Mouse (Mus musculus): ENCODE measurements around the gene Gm11042.

Gm11042 gene

DNA sequence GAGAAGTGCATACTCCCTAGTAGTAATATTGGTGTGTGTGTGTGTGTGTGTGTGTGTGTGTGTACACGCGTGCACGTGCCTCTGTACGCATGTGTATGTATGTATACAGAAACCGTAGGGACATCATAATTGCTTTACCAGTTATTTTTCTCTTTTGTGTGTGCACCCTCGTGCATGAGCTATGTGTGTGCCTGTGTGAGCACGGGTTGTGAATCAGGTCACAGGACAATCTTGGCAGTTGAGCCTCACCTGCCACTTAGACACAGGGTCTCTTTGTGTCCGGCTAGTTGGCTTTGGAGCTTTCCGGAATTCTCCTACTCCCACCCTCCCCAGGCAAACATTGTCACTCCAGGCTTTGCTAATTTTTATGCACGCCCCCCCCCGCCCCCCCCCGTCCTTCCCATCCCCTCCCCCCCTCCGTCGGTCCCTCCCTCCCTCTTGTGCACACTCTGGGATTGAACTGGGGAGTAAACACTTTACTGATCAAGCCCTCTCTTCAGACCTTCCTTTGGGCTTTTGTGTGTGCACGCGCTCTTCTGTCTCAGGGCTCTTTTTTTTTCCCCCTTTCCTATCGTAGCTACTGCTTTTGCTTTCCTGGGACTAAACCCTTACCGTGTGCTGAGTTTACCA lies at the start of gene Gm11042:
Gene Gm11042, minus strand, starts transcription at position 51 of the 630 bp plus-strand sequence.
- no peak for DNase-seq (ENCODE audit: low read depth, low spot score)

- no peak for DNase-seq (ENCODE audit: low read depth, low spot score)
Observed at GRCm38 (mm10) chr12:74364477-74364876, 48.3 kb upstream of the Gm11042 start.

- no peak for DNase-seq (ENCODE audit: low read depth, low spot score)
Observed at GRCm38 (mm10) chr12:74363076-74363475, 46.9 kb upstream of the Gm11042 start.

- no peak for DNase-seq (ENCODE audit: low read depth, low spot score)
Observed at GRCm38 (mm10) chr12:74362453-74362852, 46.3 kb upstream of the Gm11042 start.

DNA sequence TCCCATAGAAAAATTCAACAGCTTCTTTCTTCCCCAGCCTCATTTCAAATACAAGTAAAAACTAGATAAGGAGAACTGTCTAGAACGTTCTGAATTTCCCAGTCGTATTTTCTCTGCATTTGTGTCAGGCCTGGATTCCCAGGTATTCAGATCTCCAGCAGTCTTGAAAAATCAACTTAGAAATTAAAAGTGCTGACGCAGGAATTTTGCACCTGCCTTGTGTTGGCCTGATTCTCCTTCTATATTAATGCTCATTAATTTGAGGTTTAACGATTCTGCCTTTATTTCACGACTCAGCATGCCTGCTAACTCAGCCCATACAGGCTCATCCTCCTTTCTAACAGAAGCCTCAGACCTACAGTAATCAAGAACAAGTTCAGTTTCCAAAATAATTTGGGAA lies 43.6 kb upstream of the Gm11042 start:
- no peak for DNase-seq (ENCODE audit: low read depth, low spot score)

- DNase-seq (ENCODE audit: low read depth, low spot score): no peak
Observed at GRCm38 (mm10) chr12:74357806-74358205, 41.6 kb upstream of the Gm11042 start.

- no peak for DNase-seq (ENCODE audit: low read depth, low spot score)
Observed at GRCm38 (mm10) chr12:74342720-74343119, 26.5 kb upstream of the Gm11042 start.

DNA sequence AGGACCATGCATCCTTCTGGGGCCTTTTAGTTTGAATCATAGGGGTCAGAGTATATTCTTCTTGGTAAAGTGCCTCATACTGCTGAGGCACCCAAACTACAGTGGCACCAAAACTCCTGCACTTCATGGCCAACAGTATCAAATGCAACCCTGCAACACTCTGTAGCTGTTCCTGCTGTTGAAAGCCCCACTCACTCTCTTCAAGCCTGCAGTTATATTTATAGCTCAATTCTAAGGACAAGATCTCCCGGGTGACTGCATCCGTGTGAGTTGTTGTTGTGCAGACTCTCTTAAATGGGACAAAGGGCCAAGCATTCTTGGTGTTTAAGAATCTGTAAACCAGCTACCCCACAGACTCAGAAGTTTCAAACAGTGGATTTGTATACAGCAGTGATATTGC lies 23.9 kb upstream of the Gm11042 start:
- DNase-seq (ENCODE audit: low read depth, low spot score): no peak

GRCm38 (mm10) chr12:74333706-74334105 lies 17.5 kb upstream of the Gm11042 start:
- DNase-seq (ENCODE audit: low read depth, low spot score): no peak

- DNase-seq (ENCODE audit: low read depth, low spot score): no peak
Observed at GRCm38 (mm10) chr12:74333016-74333415, 16.8 kb upstream of the Gm11042 start.

- DNase-seq (ENCODE audit: low read depth, low spot score): no peak
Observed at GRCm38 (mm10) chr12:74329759-74330158, 13.6 kb upstream of the Gm11042 start.

DNA sequence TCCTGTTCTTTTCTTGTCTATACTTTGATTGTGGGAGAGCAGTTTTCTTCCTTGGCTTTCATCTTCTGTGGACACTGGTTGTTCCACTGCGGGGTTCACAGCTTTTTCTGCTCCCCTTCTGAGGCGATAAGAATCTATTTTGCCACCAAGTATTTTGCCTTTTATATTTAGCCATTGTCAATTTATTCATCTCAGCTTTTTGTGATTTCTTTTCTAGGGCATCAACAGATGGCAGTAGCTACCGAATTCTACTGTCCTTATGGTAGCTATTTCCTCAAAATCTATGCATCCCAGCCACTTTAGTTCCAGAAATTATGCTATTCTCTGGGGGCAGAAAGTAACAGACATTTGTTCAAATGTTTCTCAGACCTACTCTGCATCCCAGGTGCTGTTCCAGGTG lies 10.4 kb upstream of the Gm11042 start:
- no peak for DNase-seq (ENCODE audit: low read depth, low spot score)

DNA sequence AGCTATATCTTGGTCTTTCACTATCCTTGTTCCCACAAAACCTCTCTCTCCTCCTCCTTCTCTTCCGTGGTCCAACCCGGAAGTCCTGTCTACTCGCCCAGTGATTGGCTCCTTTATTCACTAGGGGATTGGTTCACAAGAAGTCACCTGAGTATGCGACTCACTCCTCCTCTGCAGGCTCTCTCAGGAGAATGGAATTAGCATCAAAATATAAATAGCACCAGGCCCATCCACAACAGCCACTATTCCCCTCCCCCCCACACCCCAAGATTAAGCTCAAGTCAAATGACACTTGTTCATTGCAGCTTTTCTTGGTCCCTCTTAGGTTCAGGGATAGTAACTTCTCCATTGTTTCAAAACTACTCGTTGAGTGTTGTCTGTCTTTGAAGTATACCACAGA lies 5.8 kb upstream of the Gm11042 start:
- no peak for DNase-seq (ENCODE audit: low read depth, low spot score)

DNA sequence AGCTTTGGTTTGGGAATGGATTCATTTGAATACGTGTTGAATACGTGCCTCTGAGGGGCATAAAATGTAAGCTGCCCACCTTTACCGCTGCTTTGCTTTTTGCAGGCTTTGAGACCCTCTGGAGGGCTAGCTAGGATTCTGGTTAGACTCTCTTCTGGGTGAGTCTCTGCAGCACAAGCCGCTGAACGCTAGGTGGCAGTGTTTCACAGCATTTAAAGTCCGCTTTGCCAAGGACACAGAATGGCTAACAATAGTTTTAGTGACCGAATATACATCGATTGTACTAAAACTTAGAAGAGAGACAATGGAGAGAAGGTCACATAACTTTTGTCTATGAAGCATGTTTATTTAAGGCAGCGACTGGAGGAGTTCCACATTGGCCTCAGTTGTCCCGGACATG lies 4.1 kb upstream of the Gm11042 start:
- DNase-seq (ENCODE audit: low read depth, low spot score): peak; percentile 16

DNA sequence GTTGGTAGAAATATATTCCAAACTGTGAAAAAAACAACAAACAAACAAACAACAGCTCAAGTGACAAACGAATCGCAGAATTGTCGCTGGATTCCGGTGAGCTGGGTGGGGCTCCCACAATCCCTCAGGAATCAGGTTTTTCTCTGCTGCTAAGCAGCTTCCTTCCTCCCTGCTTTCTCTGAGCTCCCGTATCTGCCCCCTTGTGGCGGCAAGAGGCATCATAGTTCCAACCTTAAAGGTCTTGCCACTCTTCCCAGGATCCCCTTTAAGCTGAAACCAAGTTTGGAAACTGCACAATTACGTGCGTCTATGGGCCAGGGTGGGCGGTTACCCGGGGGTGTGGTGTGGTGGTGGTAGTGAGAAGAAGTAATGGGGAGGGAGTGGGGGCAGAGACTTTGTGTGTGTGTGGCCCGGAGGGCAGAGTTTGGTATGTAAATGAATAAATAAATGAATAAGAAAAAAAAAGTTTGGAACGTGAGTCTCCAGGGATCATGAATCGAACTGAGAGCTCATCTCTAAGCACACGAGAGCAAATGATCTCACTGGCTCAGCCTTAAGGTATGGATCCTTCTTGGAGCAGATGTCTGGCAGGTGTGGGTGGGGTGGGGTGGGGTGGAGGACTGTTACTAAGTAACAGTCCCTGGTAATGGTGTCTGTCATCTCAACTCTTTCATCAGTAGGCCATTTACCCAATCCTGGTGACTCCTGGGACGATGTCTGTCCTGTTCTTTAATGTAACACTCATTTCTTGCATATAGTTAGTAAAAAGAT lies 980 bp upstream of the Gm11042 start:
- DNase-seq (ENCODE audit: low read depth, low spot score): no peak

GRCm38 (mm10) chr12:74315221-74315620 lies 973 bp downstream of the Gm11042 start:
- no peak for DNase-seq (ENCODE audit: low read depth, low spot score)

GRCm38 (mm10) chr12:74312611-74313010 lies 3.6 kb downstream of the Gm11042 start:
- no peak for DNase-seq (ENCODE audit: low read depth, low spot score)

DNA sequence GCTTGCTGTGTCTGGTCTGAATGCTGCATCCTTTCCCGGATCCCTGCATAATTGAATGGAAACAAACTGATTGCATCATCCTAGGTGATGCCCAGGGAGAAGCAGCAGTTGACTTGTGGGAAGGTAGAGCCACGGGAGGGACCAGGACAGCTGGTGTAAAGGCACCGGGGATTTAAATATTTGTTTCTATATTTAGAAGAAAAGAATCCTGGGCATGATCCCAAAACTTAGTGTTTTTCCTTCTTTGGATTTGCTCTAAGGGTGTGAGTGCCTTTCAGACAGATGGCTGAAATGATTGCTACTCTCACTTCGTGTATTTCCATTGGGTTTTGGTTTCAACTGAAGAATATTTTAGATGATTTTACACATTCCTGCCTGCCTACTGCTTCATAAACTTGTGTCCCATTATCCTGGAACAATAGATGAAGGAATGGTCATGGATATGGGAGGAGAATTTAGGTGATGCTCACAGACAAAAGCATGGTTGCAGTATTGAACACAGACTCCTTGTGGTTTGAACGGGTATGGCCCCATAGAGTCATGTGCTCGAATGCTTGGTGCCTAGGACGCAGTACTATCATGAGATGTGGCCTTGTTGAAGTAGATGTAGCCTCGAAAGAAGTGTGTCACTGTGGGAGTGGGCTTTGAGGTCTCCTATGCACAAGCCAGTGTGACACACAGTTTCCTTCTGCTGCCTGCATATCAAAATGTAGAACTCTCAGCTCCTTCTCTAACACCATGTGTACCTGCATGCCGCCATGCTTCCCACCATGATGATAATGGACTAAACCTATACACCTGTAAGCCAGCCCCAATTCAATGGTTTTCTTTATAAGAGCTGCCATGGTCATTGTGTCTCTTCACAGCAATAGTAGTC lies 12.5 kb downstream of the Gm11042 start:
- no peak for DNase-seq (ENCODE audit: low read depth, low spot score)

GRCm38 (mm10) chr12:74301559-74301958 lies 14.6 kb downstream of the Gm11042 start:
- DNase-seq (ENCODE audit: low read depth, low spot score): no peak

DNA sequence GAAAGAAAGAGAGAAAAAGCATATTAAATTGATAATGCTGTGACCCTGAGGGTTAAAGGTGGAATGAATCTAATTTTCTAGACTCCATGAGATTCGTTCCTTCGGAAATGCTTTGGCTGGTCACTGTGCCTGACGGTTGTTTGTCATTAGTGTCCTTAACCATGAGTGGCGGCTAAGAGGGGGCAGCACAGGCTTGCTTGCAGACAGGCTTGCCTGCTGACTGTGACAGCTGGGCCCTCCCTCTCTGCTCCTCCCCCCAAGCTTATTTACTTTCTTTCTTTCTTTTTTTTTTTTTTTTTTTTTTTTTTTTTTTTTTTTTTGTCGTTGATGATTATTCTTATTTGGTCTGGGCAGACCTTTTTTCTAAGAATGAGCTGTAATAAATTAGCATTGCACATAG lies 19.8 kb downstream of the Gm11042 start:
- no peak for DNase-seq (ENCODE audit: low read depth, low spot score)

DNA sequence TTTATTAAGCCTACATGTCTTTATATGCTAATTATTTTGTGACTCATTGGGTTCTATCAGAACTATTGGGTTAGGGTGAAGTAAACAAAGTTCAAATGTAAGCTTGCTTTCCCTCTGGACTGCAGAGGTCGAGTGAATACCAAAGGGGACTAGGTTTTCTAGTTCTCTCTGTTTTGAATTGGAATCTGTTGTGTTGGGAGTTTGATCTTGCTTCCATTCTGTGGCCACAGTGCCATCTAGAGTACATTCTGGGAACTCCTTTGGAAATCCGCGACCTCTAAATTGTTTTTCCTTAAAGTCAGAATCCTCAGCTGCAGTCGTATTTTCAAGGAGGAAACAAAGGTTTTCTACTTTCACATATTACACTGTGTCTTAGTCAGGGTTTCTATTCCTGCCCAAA lies 22.6 kb downstream of the Gm11042 start:
- no peak for DNase-seq (ENCODE audit: low read depth, low spot score)

DNA sequence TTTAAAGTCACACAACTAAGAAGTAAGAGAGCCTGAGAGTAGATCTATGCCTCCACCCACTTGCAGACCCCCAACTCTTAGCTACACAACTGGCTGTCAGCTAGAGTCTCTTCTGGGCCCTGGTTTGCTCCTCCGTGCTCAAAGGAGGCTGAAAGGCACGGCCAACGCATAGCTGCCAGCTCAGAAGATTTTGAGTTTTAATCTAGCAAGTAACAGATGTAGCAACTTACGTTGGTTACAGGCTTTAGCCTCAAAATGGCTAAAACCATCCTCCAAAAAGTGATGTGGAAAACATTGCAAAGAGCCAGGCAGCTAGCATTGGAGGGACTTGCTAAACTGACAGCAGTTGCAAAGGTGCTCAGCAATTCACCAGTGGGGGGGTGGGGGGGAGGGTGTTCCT lies 25.2 kb downstream of the Gm11042 start:
- no peak for DNase-seq (ENCODE audit: low read depth, low spot score)
